8 mouse cellular contexts compared by ENCODE assay signal in the genomic region with DNA sequence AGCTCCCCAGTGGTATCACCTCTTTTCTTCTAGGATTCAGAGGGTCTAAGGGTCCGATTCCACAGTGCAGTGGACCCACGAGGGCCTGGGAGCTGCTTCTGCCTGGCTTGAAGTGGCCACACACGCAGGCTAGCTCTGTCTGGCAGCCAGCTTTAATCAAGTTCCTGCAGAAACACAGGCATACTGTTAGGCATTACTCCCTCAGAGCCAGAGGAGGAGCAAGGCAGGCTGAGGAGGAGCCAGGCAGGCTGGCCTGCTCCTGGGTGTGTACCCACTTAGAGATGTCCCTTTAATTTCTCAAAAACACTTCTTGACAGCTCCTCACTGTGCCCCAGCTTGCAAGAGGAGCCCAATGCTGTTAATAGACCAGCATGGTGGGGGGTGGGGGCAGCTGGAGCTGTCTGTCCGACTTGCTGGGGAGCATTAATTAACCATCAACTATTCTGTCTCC.
DNase-seq lines count a peak whose midpoint lies in the region; ATAC-seq and TF ChIP-seq lines count a peak whose summit lies in the region.

No protein-coding gene starts in this region.

- 0 out of 2 replicates have a peak overlapping the region, but pooled peaks have one; percentile 25 for H3K27ac ChIP-seq in forebrain, embryonic 15.5 days (replicated peaks)
- peak overlapping the region; percentile 62 for H3K27ac ChIP-seq in hindbrain, embryonic 16.5 days (ENCODE audit: low read depth, low read length)
- H3K27ac ChIP-seq in liver, embryonic 16.5 days (ENCODE audit: low read length), result peak overlapping the region; percentile 66
- H3K27ac ChIP-seq in small intestine, adult 2 months (ENCODE audit: insufficient read depth, low read depth, low read length), result peak overlapping the region; percentile 33

- H3K4me2 ChIP-seq in forebrain, embryonic 15.5 days (replicated peaks), result no peak overlapping the region
- no peak overlapping the region for H3K4me2 ChIP-seq in hindbrain, embryonic 16.5 days (ENCODE audit: low read length)
- H3K4me2 ChIP-seq in liver, embryonic 16.5 days (ENCODE audit: low read depth, low read length), result no peak overlapping the region

- peak; percentile 32 for DNase-seq in gastrocnemius, postnatal 14 days
- no peak for DNase-seq in gastrocnemius, adult 8-10 months (ENCODE audit: low spot score in 2 of 2)
- DNase-seq in left cerebral cortex, postnatal 36 days (ENCODE audit: low spot score in 2 of 2), result no peak

- no peak overlapping the region for H3K4me3 ChIP-seq in forebrain, embryonic 15.5 days
- H3K4me3 ChIP-seq in hindbrain, embryonic 16.5 days (ENCODE audit: low read length), result no peak overlapping the region
- no peak overlapping the region for H3K4me3 ChIP-seq in liver, embryonic 16.5 days (ENCODE audit: low read depth, low read length)
- H3K4me3 ChIP-seq in small intestine, adult 2 months (ENCODE audit: low read depth, low read length), result no peak overlapping the region

- no peak for TF ChIP-seq POLR2A in small intestine, adult 2 months (IDR thresholded peaks at IDR 0.05; ENCODE audit: low read depth, low read length)

- WGBS in forebrain, embryonic 15.5 days, result 9% methylated on average over 4 of the region's 4 CpGs
- 13% methylated on average over 4 of the region's 4 CpGs for WGBS in hindbrain, embryonic 16.5 days
- 16% methylated on average over 4 of the region's 4 CpGs for WGBS in liver, embryonic 16.5 days (ENCODE audit: insufficient replicate concordance)
- WGBS in small intestine, adult 2 months, result 11% methylated on average over 4 of the region's 4 CpGs

- intact Hi-C loops in gastrocnemius, postnatal 14 days (cut with DNase I; ENCODE audit: low total_unique reads), result no loop called here
- intact Hi-C loops in left cerebral cortex, postnatal 36 days (cut with DNase I), result no loop called here

- no peaks in the 10 kb centered on the region for H3K9me3 ChIP-seq in forebrain, embryonic 15.5 days
- no peaks in the 10 kb centered on the region for H3K9me3 ChIP-seq in hindbrain, embryonic 16.5 days (ENCODE audit: control insufficient read depth, low read length)
- no peaks in the 10 kb centered on the region for H3K9me3 ChIP-seq in liver, embryonic 16.5 days (replicated peaks; ENCODE audit: control insufficient read depth, low read length)

- peaks cover 34% of the 10 kb centered on the region for H3K4me1 ChIP-seq in forebrain, embryonic 15.5 days
- peaks cover 12% of the 10 kb centered on the region for H3K4me1 ChIP-seq in hindbrain, embryonic 16.5 days (ENCODE audit: control insufficient read depth, insufficient read depth, low read depth, low read length)
- peaks cover 48% of the 10 kb centered on the region for H3K4me1 ChIP-seq in liver, embryonic 16.5 days (ENCODE audit: control insufficient read depth, low read depth, low read length)
- peaks cover 29% of the 10 kb centered on the region for H3K4me1 ChIP-seq in small intestine, adult 2 months (ENCODE audit: control insufficient read depth, insufficient read depth, insufficient read length, low read length)

- no peak overlapping the region; the same call in 1 of the 2 replicates for H3K9ac ChIP-seq in forebrain, embryonic 15.5 days (replicated peaks)
- no peak overlapping the region for H3K9ac ChIP-seq in hindbrain, embryonic 16.5 days (ENCODE audit: low read depth, low read length)
- no peak overlapping the region for H3K9ac ChIP-seq in liver, embryonic 16.5 days (ENCODE audit: low read depth, low read length)

- H3K27me3 ChIP-seq in forebrain, embryonic 15.5 days, result no peaks in the 10 kb centered on the region
- H3K27me3 ChIP-seq in hindbrain, embryonic 16.5 days (replicated peaks; ENCODE audit: control insufficient read depth, insufficient read depth, low read length), result no peaks in the 10 kb centered on the region
- H3K27me3 ChIP-seq in liver, embryonic 16.5 days (ENCODE audit: control insufficient read depth, insufficient read depth, low read depth, low read length), result no peaks in the 10 kb centered on the region
- no peaks in the 10 kb centered on the region for H3K27me3 ChIP-seq in small intestine, adult 2 months (ENCODE audit: control insufficient read depth, insufficient read depth, low read length)

- no peaks in the 10 kb centered on the region for H3K36me3 ChIP-seq in forebrain, embryonic 15.5 days
- H3K36me3 ChIP-seq in hindbrain, embryonic 16.5 days (ENCODE audit: control insufficient read depth, insufficient read depth, low read length), result no peaks in the 10 kb centered on the region
- H3K36me3 ChIP-seq in liver, embryonic 16.5 days (ENCODE audit: control insufficient read depth, insufficient read depth), result no peaks in the 10 kb centered on the region
- H3K36me3 ChIP-seq in small intestine, adult 2 months (ENCODE audit: control insufficient read depth, insufficient read depth, low read length), result no peaks in the 10 kb centered on the region

- no peak for TF ChIP-seq CTCF in small intestine, adult 2 months (IDR thresholded peaks at IDR 0.05; ENCODE audit: extremely low read depth, insufficient read length, insufficient replicate concordance, low read depth, low read length)

- peak; percentile 66 for ATAC-seq in forebrain, embryonic 15.5 days (replicated peaks)
- peak; percentile 82 for ATAC-seq in hindbrain, embryonic 16.5 days
- peak; percentile 41 for ATAC-seq in liver, embryonic 16.5 days (ENCODE audit: low read depth)
- ATAC-seq in inflammation-experienced regulatory T-cells, adult 6 months, result no peak
